Mouse (Mus musculus) ovary, adult 2 months (tissue): ENCODE results near the gene Olfr519. TPM values are rescaled to one million over a fixed set of nuclear protein-coding genes. Genes with fewer than 3 reads are reported as not detected.

Source experiments
- polyA plus RNA-seq: library from polyadenylated mRNA; depleted of rRNA; stranded (reverse); fragments of >200 nt; gene quantifications from 2 replicates; pipeline ENCODE4 v1.2.3, GENCODE M21; 2012; rRNA removed

Olfr519 gene
- polyA plus RNA-seq: not detected in 2 replicates

DNA sequence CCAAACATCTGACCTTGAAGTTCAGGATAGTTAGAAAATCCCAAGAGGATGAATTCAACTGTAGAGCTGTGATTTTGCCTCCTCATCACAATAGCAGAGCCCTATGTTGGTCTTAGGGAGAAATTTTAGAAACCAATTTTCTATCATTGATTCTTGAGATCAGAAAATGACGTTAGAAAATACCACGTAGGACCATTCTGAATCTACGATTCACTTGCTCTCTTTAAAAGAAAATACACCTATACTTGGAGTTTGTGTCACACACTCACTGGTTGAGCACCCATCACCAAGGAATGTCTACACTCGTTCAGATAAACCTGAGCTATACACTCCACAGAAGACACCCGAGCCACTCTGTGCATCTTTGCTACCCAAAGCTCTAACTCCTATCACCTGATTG lies at the start of gene Olfr519:
Olfr519 (minus strand) TSS at position 101 of the 400 bp plus-strand sequence.

DNA sequence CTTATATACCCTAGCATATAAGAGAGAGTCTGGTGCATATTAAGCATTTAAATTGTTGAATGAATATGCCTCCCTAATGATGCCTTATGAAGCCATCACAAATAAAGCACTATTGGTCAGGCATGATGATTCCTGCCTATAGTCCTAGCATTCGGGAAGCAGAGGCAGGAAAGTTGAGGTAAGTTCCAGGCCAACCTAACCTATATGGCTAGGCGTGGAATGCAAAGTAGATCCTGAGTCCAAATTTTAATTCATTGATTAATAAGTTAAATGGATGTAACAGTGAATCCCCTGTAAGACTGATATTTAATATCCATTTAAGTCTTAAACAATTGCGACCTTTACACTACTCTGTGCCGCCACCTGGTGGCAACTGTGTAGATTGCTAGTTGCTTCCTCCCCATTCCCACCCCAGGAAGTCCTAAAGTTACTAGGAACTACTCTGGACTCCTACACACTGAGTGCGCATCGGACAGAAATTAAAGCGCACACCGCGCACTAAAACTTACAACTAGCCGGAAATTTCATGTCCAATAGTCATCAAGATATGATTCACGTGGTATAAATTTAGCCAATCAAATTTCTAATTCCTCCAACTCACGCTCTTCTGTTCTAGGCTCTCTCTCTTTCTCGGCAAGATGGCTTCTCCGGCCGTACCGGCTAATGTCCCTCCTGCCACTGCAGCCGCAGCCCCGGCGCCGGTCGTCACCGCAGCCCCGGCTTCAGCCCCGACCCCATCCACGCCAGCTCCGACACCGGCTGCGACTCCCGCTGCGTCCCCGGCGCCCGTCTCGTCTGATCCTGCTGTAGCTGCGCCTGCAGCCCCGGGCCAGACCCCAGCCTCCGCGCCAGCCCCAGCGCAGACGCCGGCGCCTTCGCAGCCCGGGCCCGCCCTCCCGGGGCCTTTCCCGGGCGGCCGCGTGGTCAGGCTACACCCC lies 39.8 kb upstream of the Olfr519 start, which contains the start of gene Eif3f:
Eif3f (plus strand) TSS at position 624 of the 938 bp plus-strand sequence.

DNA sequence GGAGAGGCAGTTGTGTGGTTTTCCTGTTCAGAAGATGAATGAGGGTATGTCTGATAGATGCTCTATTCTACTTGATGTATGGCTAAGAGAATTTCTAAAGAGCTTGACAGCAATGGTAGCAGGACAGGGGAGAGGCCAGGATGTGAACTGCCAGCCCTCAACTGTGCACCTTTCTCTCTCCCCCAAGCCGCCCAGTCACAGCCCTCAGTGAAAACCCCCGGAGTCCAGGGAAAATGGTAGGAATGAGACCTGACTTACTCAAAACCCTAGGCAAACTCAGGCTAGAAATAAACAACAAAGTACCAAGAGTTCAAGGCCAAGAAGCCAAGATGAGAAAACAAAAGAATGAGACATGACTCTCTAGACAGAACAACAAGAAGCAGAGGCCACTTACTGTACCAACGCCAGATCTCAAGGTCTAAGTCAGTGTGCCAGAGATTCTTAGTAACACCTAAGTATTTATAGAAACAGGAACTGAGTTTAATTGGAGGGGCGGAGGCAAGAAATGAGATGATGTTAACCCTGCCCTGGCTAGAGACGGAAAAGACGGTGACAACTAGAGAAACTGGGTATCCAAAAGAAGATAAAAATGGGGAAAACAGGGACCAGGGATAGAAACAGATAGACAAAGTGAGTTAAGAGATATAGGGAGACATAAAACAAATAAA lies 35.6 kb upstream of the Olfr519 start, which contains the start of gene Nlrp10:
Nlrp10 (minus strand) TSS at position 453 of the 668 bp plus-strand sequence.

DNA sequence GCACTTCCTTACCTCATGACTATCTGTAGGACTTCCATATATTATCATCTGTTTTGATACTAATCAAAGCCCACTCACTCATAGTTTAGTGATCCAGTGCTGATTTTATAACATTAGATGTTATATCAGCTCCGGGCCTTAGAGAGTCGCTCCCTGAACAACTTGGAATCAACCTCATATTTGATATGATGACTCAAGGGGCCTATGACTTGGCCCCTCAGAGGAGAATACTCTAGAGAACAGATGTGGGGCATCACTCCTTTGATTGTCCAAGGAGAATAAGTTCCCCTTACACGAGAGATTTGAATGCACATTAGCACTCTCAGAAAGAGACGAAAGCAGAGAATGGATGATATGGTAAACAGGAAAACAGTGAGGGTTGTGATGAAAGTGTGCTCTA lies 9.3 kb downstream of the Olfr519 start, which contains the start of gene Olfr518:
Olfr518 (minus strand) TSS at position 101 of the 400 bp plus-strand sequence.

DNA sequence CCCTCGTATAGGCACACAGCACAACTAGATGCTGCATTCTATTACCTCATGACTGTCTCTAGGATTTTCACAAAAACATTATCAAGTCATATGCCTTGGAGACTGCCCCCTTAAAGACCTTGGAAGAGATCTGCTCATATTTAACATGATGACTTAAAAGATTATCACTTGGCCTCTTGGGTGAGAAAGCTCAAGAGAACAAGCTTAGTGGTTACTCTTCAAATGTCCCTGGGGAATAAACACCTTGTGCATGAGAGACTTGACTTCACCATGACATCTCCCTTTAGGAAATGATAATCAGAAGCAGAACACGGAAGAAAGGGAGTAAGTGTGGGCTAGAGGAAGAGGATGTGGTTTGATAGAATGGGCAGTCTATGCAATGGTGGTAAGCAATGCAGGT lies 21.9 kb downstream of the Olfr519 start, which contains the start of gene Olfr517:
Olfr517 (minus strand) TSS at position 101 of the 400 bp plus-strand sequence.

DNA sequence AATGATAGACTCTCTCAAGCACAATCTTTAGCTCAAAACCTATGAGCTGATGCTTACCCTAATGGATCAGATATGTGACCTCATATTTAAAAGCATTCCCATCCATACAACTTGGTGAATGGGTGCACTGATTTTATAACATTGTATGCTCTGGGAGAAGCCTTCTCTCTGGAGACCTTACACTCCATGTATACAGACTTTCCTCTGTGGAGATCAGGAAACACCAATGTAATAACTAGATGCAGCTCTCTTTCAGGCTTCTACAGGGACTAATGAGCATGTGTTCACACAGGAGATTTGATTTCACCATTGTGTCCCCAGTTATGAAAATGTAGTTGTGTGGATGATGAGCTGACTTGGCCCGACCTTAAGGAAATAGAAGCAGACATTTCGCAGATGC lies 43.8 kb downstream of the Olfr519 start, which contains the start of gene Olfr516:
Olfr516 (minus strand) TSS at position 101 of the 400 bp plus-strand sequence.

Other genes starting within 250 kb of the Olfr519 start
- gene Olfr509, start 242.5 kb downstream of the Olfr519 start, polyA plus RNA-seq: not detected in 2 replicates
- gene Olfr510, start 228.0 kb downstream of the Olfr519 start, polyA plus RNA-seq: not detected in 2 replicates
- gene Olfr512, start 181.1 kb downstream of the Olfr519 start, polyA plus RNA-seq: not detected in 2 replicates
- not detected in 2 replicates for gene Olfr513, start 143.4 kb downstream of the Olfr519 start, polyA plus RNA-seq
- gene Olfr514, start 68.4 kb downstream of the Olfr519 start, polyA plus RNA-seq: not detected in 2 replicates
- gene Olfr516, start 43.9 kb downstream of the Olfr519 start, polyA plus RNA-seq: not detected in 2 replicates
- not detected in 2 replicates for gene Olfr517, start 22.0 kb downstream of the Olfr519 start, polyA plus RNA-seq
- not detected in 2 replicates for gene Olfr518, start 9.4 kb downstream of the Olfr519 start, polyA plus RNA-seq
- gene Nlrp10, start 35.8 kb upstream of the Olfr519 start, polyA plus RNA-seq: 1.5 and 1.6 TPM in 2 replicates
- gene Eif3f, start 40.0 kb upstream of the Olfr519 start, polyA plus RNA-seq: 332 and 356 TPM in 2 replicates
- gene Tub, start 55.9 kb upstream of the Olfr519 start, polyA plus RNA-seq: 3.8 and 4.6 TPM in 2 replicates
- 0.53 and 2.6 TPM in 2 replicates for gene Ric3, start 188.9 kb upstream of the Olfr519 start, polyA plus RNA-seq